Mouse (Mus musculus): ENCODE results near the gene Gm9999. TPM values are rescaled to one million over a fixed set of nuclear protein-coding genes. Genes with fewer than 3 reads are reported as not detected.

The Gm9999 gene
- polyA plus RNA-seq (2011; ENCODE audit: insufficient read length, low read depth, missing spikeins), result not detected in 2 replicates

- Histone ChIP-seq H3K27ac (ENCODE audit: insufficient read depth, low read length) (no peak within 1 kb of the TSS), H3K4me3 (ENCODE audit: insufficient read depth, low read length) (no peak within 1 kb of the TSS), H3K4me1 (ENCODE audit: control insufficient read depth, insufficient read depth, low read length) (no peaks in the 10 kb centered on the region)
- TF ChIP-seq POLR2A (IDR thresholded peaks at IDR 0.05; ENCODE audit: low read depth, low read length), result no peak
- TF ChIP-seq CTCF (IDR thresholded peaks at IDR 0.05; ENCODE audit: borderline replicate concordance, insufficient read depth, low read length), result no peak
These were observed at the start of gene Gm9999 for GRCm38 (mm10) chr7:46983280-46983679. Gene Gm9999 (plus strand): TSS chr7:46983580.

GRCm38 (mm10) chr7:46934788-46935187 is 48.6 kb upstream of the Gm9999 start:
- no peak overlapping the region for H3K27ac ChIP-seq (ENCODE audit: insufficient read depth, low read length)
- H3K4me3 ChIP-seq (ENCODE audit: insufficient read depth, low read length), result no peak overlapping the region
- no peak for TF ChIP-seq POLR2A (IDR thresholded peaks at IDR 0.05; ENCODE audit: low read depth, low read length)
- no peak for TF ChIP-seq CTCF (IDR thresholded peaks at IDR 0.05; ENCODE audit: borderline replicate concordance, insufficient read depth, low read length)
- H3K4me1 ChIP-seq (ENCODE audit: control insufficient read depth, insufficient read depth, low read length), result no peaks in the 10 kb centered on the region

- no peaks in the 10 kb centered on the region for H3K4me1 ChIP-seq (ENCODE audit: control insufficient read depth, insufficient read depth, low read length)
- TF ChIP-seq POLR2A (IDR thresholded peaks at IDR 0.05; ENCODE audit: low read depth, low read length) (no peak), CTCF (IDR thresholded peaks at IDR 0.05; ENCODE audit: borderline replicate concordance, insufficient read depth, low read length) (peak; percentile 37; the same call in 1 of the 2 replicates)
- H3K27ac ChIP-seq (ENCODE audit: insufficient read depth, low read length), result no peak overlapping the region
- no peak overlapping the region for H3K4me3 ChIP-seq (ENCODE audit: insufficient read depth, low read length)
These were observed 47.5 kb upstream of the Gm9999 start for GRCm38 (mm10) chr7:46935847-46936246.

GRCm38 (mm10) chr7:46957831-46958691 is 25.3 kb upstream of the Gm9999 start, which contains the start of gene Uevld:
Gene Uevld (minus strand): TSS chr7:46958527.
- peak within 1 kb of the TSS; percentile 93 for H3K4me3 ChIP-seq (ENCODE audit: insufficient read depth, low read length)
- peak; percentile 80 for TF ChIP-seq POLR2A (IDR thresholded peaks at IDR 0.05; ENCODE audit: low read depth, low read length)
- no peak for TF ChIP-seq CTCF (IDR thresholded peaks at IDR 0.05; ENCODE audit: borderline replicate concordance, insufficient read depth, low read length)
- H3K27ac ChIP-seq (ENCODE audit: insufficient read depth, low read length), result no peak within 1 kb of the TSS
- H3K4me1 ChIP-seq (ENCODE audit: control insufficient read depth, insufficient read depth, low read length), result peaks cover 9% of the 10 kb centered on the region

- Histone ChIP-seq H3K27ac (ENCODE audit: insufficient read depth, low read length) (no peak overlapping the region), H3K4me3 (ENCODE audit: insufficient read depth, low read length) (peak overlapping the region; percentile 93)
These were observed 24.5 kb upstream of the Gm9999 start for GRCm38 (mm10) chr7:46958853-46959252.

GRCm38 (mm10) chr7:46960991-46961390 is 22.4 kb upstream of the Gm9999 start:
- Histone ChIP-seq H3K27ac (ENCODE audit: insufficient read depth, low read length) (no peak overlapping the region), H3K4me1 (ENCODE audit: control insufficient read depth, insufficient read depth, low read length) (peaks cover 9% of the 10 kb centered on the region), H3K4me3 (ENCODE audit: insufficient read depth, low read length) (no peak overlapping the region)
- TF ChIP-seq CTCF (IDR thresholded peaks at IDR 0.05; ENCODE audit: borderline replicate concordance, insufficient read depth, low read length), result no peak
- TF ChIP-seq POLR2A (IDR thresholded peaks at IDR 0.05; ENCODE audit: low read depth, low read length), result no peak

More at GRCm38 (mm10) chr7:46958853-46959252, 24.5 kb upstream of the Gm9999 start:
- TF ChIP-seq POLR2A (IDR thresholded peaks at IDR 0.05; ENCODE audit: low read depth, low read length) (no peak), CTCF (IDR thresholded peaks at IDR 0.05; ENCODE audit: borderline replicate concordance, insufficient read depth, low read length) (no peak)
- H3K4me1 ChIP-seq (ENCODE audit: control insufficient read depth, insufficient read depth, low read length), result peaks cover 9% of the 10 kb centered on the region

GRCm38 (mm10) chr7:46962132-46962531 is 21.2 kb upstream of the Gm9999 start:
- no peak overlapping the region for H3K4me3 ChIP-seq (ENCODE audit: insufficient read depth, low read length)
- TF ChIP-seq CTCF (IDR thresholded peaks at IDR 0.05; ENCODE audit: borderline replicate concordance, insufficient read depth, low read length) (no peak), POLR2A (IDR thresholded peaks at IDR 0.05; ENCODE audit: low read depth, low read length) (no peak)
- H3K4me1 ChIP-seq (ENCODE audit: control insufficient read depth, insufficient read depth, low read length), result peaks cover 9% of the 10 kb centered on the region
- no peak overlapping the region for H3K27ac ChIP-seq (ENCODE audit: insufficient read depth, low read length)

- Histone ChIP-seq H3K27ac (ENCODE audit: insufficient read depth, low read length) (peak overlapping the region; percentile 38; the same call in 1 of the 2 replicates), H3K4me1 (ENCODE audit: control insufficient read depth, insufficient read depth, low read length) (peaks cover 9% of the 10 kb centered on the region), H3K4me3 (ENCODE audit: insufficient read depth, low read length) (no peak overlapping the region)
- TF ChIP-seq CTCF (IDR thresholded peaks at IDR 0.05; ENCODE audit: borderline replicate concordance, insufficient read depth, low read length) (0 out of 2 replicates have a peak, but pooled peaks have one; percentile 32), POLR2A (IDR thresholded peaks at IDR 0.05; ENCODE audit: low read depth, low read length) (no peak)
These were observed 20.4 kb upstream of the Gm9999 start for GRCm38 (mm10) chr7:46962806-46963618.

- no peak overlapping the region for H3K27ac ChIP-seq (ENCODE audit: insufficient read depth, low read length)
- no peak for TF ChIP-seq POLR2A (IDR thresholded peaks at IDR 0.05; ENCODE audit: low read depth, low read length)
- no peak for TF ChIP-seq CTCF (IDR thresholded peaks at IDR 0.05; ENCODE audit: borderline replicate concordance, insufficient read depth, low read length)
- peaks cover 9% of the 10 kb centered on the region for H3K4me1 ChIP-seq (ENCODE audit: control insufficient read depth, insufficient read depth, low read length)
- no peak overlapping the region for H3K4me3 ChIP-seq (ENCODE audit: insufficient read depth, low read length)
These were observed 19.3 kb upstream of the Gm9999 start for GRCm38 (mm10) chr7:46964070-46964469.

Data from embryonic fibroblast, embryonic 13.5 days (primary cell).